Mouse (Mus musculus) thymus, adult 2 months (tissue): ENCODE measurements around the gene Sdc4. TPM values are rescaled to one million over a fixed set of nuclear protein-coding genes. Genes with fewer than 3 reads are reported as not detected.

ENCODE experiments used
- DNase-seq: peaks from one replicate; pipeline ENCODE4 v3.0.0; 2021
- H3K27ac ChIP-seq: fragments of 200-500 bp; 2 replicates; pipeline ENCODE4 v1.5.1; 2012; ENCODE audit warnings: low read length, control low read depth; ENCODE audit not compliant: control insufficient read depth, insufficient read depth
- H3K27me3 ChIP-seq: fragments of 200-500 bp; 2 replicates; pipeline ENCODE4 v1.6.1; 2012; ENCODE audit warnings: mild to moderate bottlenecking, low read length, moderate library complexity, mixed read lengths; ENCODE audit not compliant: control insufficient read depth, insufficient read depth
- H3K36me3 ChIP-seq: fragments of 200-500 bp; 2 replicates; pipeline ENCODE4 v1.6.1; 2012; ENCODE audit warnings: mild to moderate bottlenecking, low read length, moderate library complexity; ENCODE audit not compliant: control insufficient read depth, insufficient read depth
- H3K4me1 ChIP-seq: fragments of 200-500 bp; replicated peaks from 2 replicates; pipeline ENCODE4 v1.6.1; 2012; ENCODE audit warnings: low read length; ENCODE audit not compliant: control insufficient read depth, insufficient read depth
- H3K4me3 ChIP-seq: fragments of 200-500 bp; 2 replicates; pipeline ENCODE4 v1.5.1; 2012; ENCODE audit warnings: mild to moderate bottlenecking, low read length, control low read depth, moderate library complexity; ENCODE audit not compliant: control insufficient read depth, insufficient read depth
- CTCF ChIP-seq: fragments of 200-500 bp; IDR thresholded peaks from 2 replicates; pipeline ENCODE4 v1.5.1; 2012; ENCODE audit warnings: mild to moderate bottlenecking, control low read depth, low read length, moderate library complexity, borderline replicate concordance; ENCODE audit not compliant: control insufficient read depth, poor library complexity, insufficient read depth; ENCODE audit errors: extremely low read depth
- POLR2A ChIP-seq: fragments of 200-500 bp; IDR thresholded peaks from 2 replicates; pipeline ENCODE4 v1.6.1; 2012; ENCODE audit warnings: mild to moderate bottlenecking, low read length, control low read depth, moderate library complexity; ENCODE audit not compliant: control insufficient read depth, poor library complexity, insufficient read depth; ENCODE audit errors: extremely low read depth
- WGBS: fragments of 180-500 bp; shearing (Covaris S2); methylation state at CpG from one replicate; pipeline ENCODE4 v1.1.7; 2018; 5-methylcytosine and 5-hydroxymethylcytosine counted together
- polyA plus RNA-seq: library from polyadenylated mRNA; depleted of rRNA; stranded (reverse); fragments of >200 nt; gene quantifications from 2 replicates; pipeline ENCODE4 v1.2.3, GENCODE M21; 2012

Gene Sdc4
- polyA plus RNA-seq, 1 experiment: 18.6 TPM

GRCm38 (mm10) chr2:164456413-164456812, 12.7 kb upstream of the Sdc4 start:
- 90% methylated on average over 1 of the region's 1 CpGs for WGBS
- TF ChIP-seq POLR2A (no peak), CTCF (no peak)
- Histone ChIP-seq H3K4me1 (peaks cover 4% of the 10 kb centered on the region; the same call in 1 of the 2 replicates), H3K4me3 (no peak overlapping the region), H3K27ac (no peak overlapping the region), H3K36me3 (no peaks in the 10 kb centered on the region), H3K27me3 (no peaks in the 10 kb centered on the region)
- DNase-seq: no peak

GRCm38 (mm10) chr2:164455421-164456190, 11.9 kb upstream of the Sdc4 start:
- TF ChIP-seq POLR2A (no peak), CTCF (no peak)
- H3K27ac ChIP-seq: no peak overlapping the region
- no peaks in the 10 kb centered on the region for H3K27me3 ChIP-seq
- 0 out of 2 replicates have a peak, but pooled peaks cover 3% of the 10 kb centered on the region for H3K4me1 ChIP-seq
- WGBS: 86% methylated on average over 6 of the region's 6 CpGs
- H3K36me3 ChIP-seq: no peaks in the 10 kb centered on the region
- H3K4me3 ChIP-seq: no peak overlapping the region
- DNase-seq: no peak

- WGBS: 75% methylated on average over 10 of the region's 10 CpGs
- TF ChIP-seq POLR2A (no peak), CTCF (no peak)
- no peaks in the 10 kb centered on the region for H3K27me3 ChIP-seq
- 0 out of 2 replicates have a peak, but pooled peaks cover 3% of the 10 kb centered on the region for H3K4me1 ChIP-seq
- no peak for DNase-seq
- H3K36me3 ChIP-seq: no peaks in the 10 kb centered on the region
- no peak overlapping the region for H3K27ac ChIP-seq
- no peak overlapping the region for H3K4me3 ChIP-seq
Observed at GRCm38 (mm10) chr2:164454846-164455245, 11.2 kb upstream of the Sdc4 start.

GRCm38 (mm10) chr2:164453887-164454500, 10.3 kb upstream of the Sdc4 start:
- no peaks in the 10 kb centered on the region for H3K27me3 ChIP-seq
- no peak for DNase-seq
- 85% methylated on average over 7 of the region's 7 CpGs for WGBS
- H3K36me3 ChIP-seq: no peaks in the 10 kb centered on the region
- H3K4me1 ChIP-seq: 0 out of 2 replicates have a peak, but pooled peaks cover 3% of the 10 kb centered on the region
- H3K4me3 ChIP-seq: no peak overlapping the region
- no peak for TF ChIP-seq CTCF
- no peak for TF ChIP-seq POLR2A
- H3K27ac ChIP-seq: no peak overlapping the region

GRCm38 (mm10) chr2:164453047-164453757, 9.5 kb upstream of the Sdc4 start:
- Histone ChIP-seq H3K4me1 (0 out of 2 replicates have a peak, but pooled peaks cover 3% of the 10 kb centered on the region), H3K4me3 (no peak overlapping the region), H3K36me3 (no peaks in the 10 kb centered on the region), H3K27ac (no peak overlapping the region), H3K27me3 (no peaks in the 10 kb centered on the region)
- WGBS: 85% methylated on average over 14 of the region's 14 CpGs
- DNase-seq: no peak
- TF ChIP-seq CTCF: no peak
- TF ChIP-seq POLR2A: no peak

GRCm38 (mm10) chr2:164452000-164452676, 8.5 kb upstream of the Sdc4 start:
- Histone ChIP-seq H3K27me3 (no peaks in the 10 kb centered on the region), H3K4me1 (0 out of 2 replicates have a peak, but pooled peaks cover 3% of the 10 kb centered on the region), H3K4me3 (no peak overlapping the region), H3K36me3 (no peaks in the 10 kb centered on the region), H3K27ac (no peak overlapping the region)
- no peak for TF ChIP-seq POLR2A
- TF ChIP-seq CTCF: no peak
- WGBS: 53% methylated on average over 13 of the region's 13 CpGs
- DNase-seq: no peak
